Mouse (Mus musculus): ENCODE measurements around the gene Tbpl1. TPM values are rescaled to one million over a fixed set of nuclear protein-coding genes. Genes with fewer than 3 reads are reported as not detected.

Tbpl1 gene
- polyA plus RNA-seq, 1 experiment = 185 TPM

GRCm38 (mm10) chr10:22696864-22697263 lies 34.9 kb downstream of the Tbpl1 start:
- no peak for TF ChIP-seq CTCF (IDR thresholded peaks at IDR 0.05; ENCODE audit: control insufficient read depth, insufficient read depth, insufficient replicate concordance, low read depth, low read length)
- no peak for TF ChIP-seq POLR2A (IDR thresholded peaks at IDR 0.05; ENCODE audit: control insufficient read depth, low read depth, low read length)
- no peaks in the 10 kb centered on the region for H3K27me3 ChIP-seq (ENCODE audit: control insufficient read depth, insufficient read depth, low read length)
- no peaks in the 10 kb centered on the region for H3K4me1 ChIP-seq (ENCODE audit: control insufficient read depth, insufficient read depth, low read length)
- H3K36me3 ChIP-seq (ENCODE audit: control insufficient read depth, insufficient read depth, low read length) = no peaks in the 10 kb centered on the region
- no peak overlapping the region for H3K27ac ChIP-seq (ENCODE audit: control insufficient read depth, insufficient read depth, low read depth, low read length)
- H3K4me3 ChIP-seq (ENCODE audit: control insufficient read depth, low read depth, low read length) = no peak overlapping the region

- H3K27ac ChIP-seq (ENCODE audit: control insufficient read depth, insufficient read depth, low read depth, low read length) = no peak overlapping the region
- H3K27me3 ChIP-seq (ENCODE audit: control insufficient read depth, insufficient read depth, low read length) = no peaks in the 10 kb centered on the region
- H3K36me3 ChIP-seq (ENCODE audit: control insufficient read depth, insufficient read depth, low read length) = no peaks in the 10 kb centered on the region
- H3K4me1 ChIP-seq (ENCODE audit: control insufficient read depth, insufficient read depth, low read length) = no peaks in the 10 kb centered on the region
- no peak for TF ChIP-seq CTCF (IDR thresholded peaks at IDR 0.05; ENCODE audit: control insufficient read depth, insufficient read depth, insufficient replicate concordance, low read depth, low read length)
- TF ChIP-seq POLR2A (IDR thresholded peaks at IDR 0.05; ENCODE audit: control insufficient read depth, low read depth, low read length) = no peak
- H3K4me3 ChIP-seq (ENCODE audit: control insufficient read depth, low read depth, low read length) = no peak overlapping the region
Observed at GRCm38 (mm10) chr10:22696236-22696635, 35.5 kb downstream of the Tbpl1 start.

- Histone ChIP-seq H3K36me3 (ENCODE audit: control insufficient read depth, insufficient read depth, low read length) (no peaks in the 10 kb centered on the region), H3K27ac (ENCODE audit: control insufficient read depth, insufficient read depth, low read depth, low read length) (no peak overlapping the region), H3K27me3 (ENCODE audit: control insufficient read depth, insufficient read depth, low read length) (no peaks in the 10 kb centered on the region), H3K4me3 (ENCODE audit: control insufficient read depth, low read depth, low read length) (no peak overlapping the region), H3K4me1 (ENCODE audit: control insufficient read depth, insufficient read depth, low read length) (no peaks in the 10 kb centered on the region; the same call in none of the 2 replicates)
- no peak for TF ChIP-seq POLR2A (IDR thresholded peaks at IDR 0.05; ENCODE audit: control insufficient read depth, low read depth, low read length)
- TF ChIP-seq CTCF (IDR thresholded peaks at IDR 0.05; ENCODE audit: control insufficient read depth, insufficient read depth, insufficient replicate concordance, low read depth, low read length) = no peak
Observed at GRCm38 (mm10) chr10:22675848-22676630, 55.7 kb downstream of the Tbpl1 start.

- Histone ChIP-seq H3K27ac (ENCODE audit: control insufficient read depth, insufficient read depth, low read depth, low read length) (no peak overlapping the region), H3K36me3 (ENCODE audit: control insufficient read depth, insufficient read depth, low read length) (no peaks in the 10 kb centered on the region), H3K4me3 (ENCODE audit: control insufficient read depth, low read depth, low read length) (no peak overlapping the region), H3K4me1 (ENCODE audit: control insufficient read depth, insufficient read depth, low read length) (no peaks in the 10 kb centered on the region; the same call in 1 of the 2 replicates), H3K27me3 (ENCODE audit: control insufficient read depth, insufficient read depth, low read length) (no peaks in the 10 kb centered on the region)
- TF ChIP-seq POLR2A (IDR thresholded peaks at IDR 0.05; ENCODE audit: control insufficient read depth, low read depth, low read length) (no peak), CTCF (IDR thresholded peaks at IDR 0.05; ENCODE audit: control insufficient read depth, insufficient read depth, insufficient replicate concordance, low read depth, low read length) (no peak)
Observed at GRCm38 (mm10) chr10:22674176-22674575, 57.6 kb downstream of the Tbpl1 start.

- Histone ChIP-seq H3K27ac (ENCODE audit: control insufficient read depth, insufficient read depth, low read depth, low read length) (no peak overlapping the region), H3K4me1 (ENCODE audit: control insufficient read depth, insufficient read depth, low read length) (no peaks in the 10 kb centered on the region), H3K4me3 (ENCODE audit: control insufficient read depth, low read depth, low read length) (no peak overlapping the region), H3K27me3 (ENCODE audit: control insufficient read depth, insufficient read depth, low read length) (no peaks in the 10 kb centered on the region), H3K36me3 (ENCODE audit: control insufficient read depth, insufficient read depth, low read length) (no peaks in the 10 kb centered on the region)
- TF ChIP-seq CTCF (IDR thresholded peaks at IDR 0.05; ENCODE audit: control insufficient read depth, insufficient read depth, insufficient replicate concordance, low read depth, low read length) (no peak), POLR2A (IDR thresholded peaks at IDR 0.05; ENCODE audit: control insufficient read depth, low read depth, low read length) (no peak)
Observed at GRCm38 (mm10) chr10:22668509-22668908, 63.2 kb downstream of the Tbpl1 start.

GRCm38 (mm10) chr10:22660286-22661000 lies 71.3 kb downstream of the Tbpl1 start:
- no peak for TF ChIP-seq CTCF (IDR thresholded peaks at IDR 0.05; ENCODE audit: control insufficient read depth, insufficient read depth, insufficient replicate concordance, low read depth, low read length)
- no peak overlapping the region for H3K27ac ChIP-seq (ENCODE audit: control insufficient read depth, insufficient read depth, low read depth, low read length)
- H3K27me3 ChIP-seq (ENCODE audit: control insufficient read depth, insufficient read depth, low read length) = no peaks in the 10 kb centered on the region
- no peaks in the 10 kb centered on the region for H3K36me3 ChIP-seq (ENCODE audit: control insufficient read depth, insufficient read depth, low read length)
- no peaks in the 10 kb centered on the region; the same call in 1 of the 2 replicates for H3K4me1 ChIP-seq (ENCODE audit: control insufficient read depth, insufficient read depth, low read length)
- H3K4me3 ChIP-seq (ENCODE audit: control insufficient read depth, low read depth, low read length) = no peak overlapping the region

- Histone ChIP-seq H3K27ac (ENCODE audit: control insufficient read depth, insufficient read depth, low read depth, low read length) (no peak overlapping the region), H3K4me1 (ENCODE audit: control insufficient read depth, insufficient read depth, low read length) (no peaks in the 10 kb centered on the region; the same call in 1 of the 2 replicates), H3K36me3 (ENCODE audit: control insufficient read depth, insufficient read depth, low read length) (no peaks in the 10 kb centered on the region), H3K27me3 (ENCODE audit: control insufficient read depth, insufficient read depth, low read length) (no peaks in the 10 kb centered on the region), H3K4me3 (ENCODE audit: control insufficient read depth, low read depth, low read length) (no peak overlapping the region)
- no peak for TF ChIP-seq POLR2A (IDR thresholded peaks at IDR 0.05; ENCODE audit: control insufficient read depth, low read depth, low read length)
- no peak for TF ChIP-seq CTCF (IDR thresholded peaks at IDR 0.05; ENCODE audit: control insufficient read depth, insufficient read depth, insufficient replicate concordance, low read depth, low read length)
Observed at GRCm38 (mm10) chr10:22659386-22659725, 72.4 kb downstream of the Tbpl1 start.

Data from testis, adult 2 months (tissue).